Mouse (Mus musculus) heart, postnatal 0 days (tissue): ENCODE results near the gene Scn11a.

Source experiments
- CTCF ChIP-seq: IDR thresholded peaks from 2 replicates; pipeline ENCODE4 v1.5.1; 2016; ENCODE audit warnings: antibody characterized with exemption, control low read depth, low read depth
- EP300 ChIP-seq: IDR thresholded peaks from 2 replicates; pipeline ENCODE4 v1.6.1; 2016; ENCODE audit warnings: antibody characterized with exemption, low read depth

DNA sequence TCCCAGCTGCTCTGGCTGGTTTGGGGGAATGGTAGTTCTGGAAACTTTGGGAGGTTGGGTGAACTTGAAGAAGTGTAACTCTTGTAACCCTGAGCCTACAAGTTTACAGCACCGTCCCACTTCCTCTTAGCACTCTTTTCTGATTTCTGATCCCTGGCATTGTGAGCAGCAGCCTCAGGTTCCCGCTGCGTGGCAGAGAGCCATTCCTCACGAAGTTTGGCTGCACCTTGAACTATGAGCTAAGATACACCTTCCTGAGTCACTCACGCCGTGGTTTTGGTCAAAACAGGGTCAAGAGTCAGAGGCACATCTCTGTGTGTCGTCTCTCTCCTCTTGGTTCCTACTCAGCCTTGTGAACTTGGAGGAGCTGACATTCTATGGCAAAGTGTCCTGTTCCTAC is 48.6 kb downstream of the Scn11a start:
- TF ChIP-seq CTCF = no peak
- TF ChIP-seq EP300 = no peak
